Mouse (Mus musculus): ENCODE results near the gene Mettl2. TPM values are rescaled to one million over a fixed set of nuclear protein-coding genes. Genes with fewer than 3 reads are reported as not detected.
A peak's percentile ranks its signal among the peaks of the same experiment; 100 is the strongest.

The Mettl2 gene
- polyA plus RNA-seq, 1 experiment from 2014 or later = 33.7 TPM

GRCm38 (mm10) chr11:105149766-105150165 is 23.5 kb downstream of the Mettl2 start:
- Histone ChIP-seq H3K4me1 (ENCODE audit: control insufficient read depth, insufficient read depth, low read length) (peaks cover 13% of the 10 kb centered on the region), H3K36me3 (ENCODE audit: control insufficient read depth, insufficient read depth, low read length) (no peaks in the 10 kb centered on the region), H3K4me2 (no peak overlapping the region), H3K4me3 (ENCODE audit: low read depth, low read length) (no peak overlapping the region), H3K27ac (ENCODE audit: low read depth, low read length) (no peak overlapping the region), H3K9ac (ENCODE audit: low read depth, low read length) (no peak overlapping the region), H3K27me3 (ENCODE audit: control insufficient read depth, insufficient read depth, low read length) (no peaks in the 10 kb centered on the region), H3K9me3 (replicated peaks; ENCODE audit: control insufficient read depth, low read length) (no peaks in the 10 kb centered on the region)
- WGBS (ENCODE audit: insufficient replicate concordance) = 67% methylated on average over 1 of the region's 1 CpGs
- no peak for ATAC-seq (replicated peaks; ENCODE audit: insufficient number of reproducible peaks, low FRiP score, low TSS enrichment)

- Histone ChIP-seq H3K9me3 (replicated peaks; ENCODE audit: control insufficient read depth, low read length) (no peaks in the 10 kb centered on the region), H3K27ac (ENCODE audit: low read depth, low read length) (no peak overlapping the region), H3K4me2 (no peak overlapping the region), H3K27me3 (ENCODE audit: control insufficient read depth, insufficient read depth, low read length) (no peaks in the 10 kb centered on the region), H3K4me3 (ENCODE audit: low read depth, low read length) (no peak overlapping the region), H3K9ac (ENCODE audit: low read depth, low read length) (no peak overlapping the region), H3K36me3 (ENCODE audit: control insufficient read depth, insufficient read depth, low read length) (no peaks in the 10 kb centered on the region), H3K4me1 (ENCODE audit: control insufficient read depth, insufficient read depth, low read length) (peaks cover 13% of the 10 kb centered on the region)
- ATAC-seq (replicated peaks; ENCODE audit: insufficient number of reproducible peaks, low FRiP score, low TSS enrichment) = no peak
- WGBS (ENCODE audit: insufficient replicate concordance) = 63% methylated on average over 4 of the region's 4 CpGs
Measured at GRCm38 (mm10) chr11:105150691-105151090, 24.5 kb downstream of the Mettl2 start.

GRCm38 (mm10) chr11:105151226-105152016 is 25.2 kb downstream of the Mettl2 start:
- H3K4me1 ChIP-seq (ENCODE audit: control insufficient read depth, insufficient read depth, low read length) = peaks cover 13% of the 10 kb centered on the region
- WGBS (ENCODE audit: insufficient replicate concordance) = 20% methylated on average over 18 of the region's 19 CpGs
- no peak overlapping the region for H3K9ac ChIP-seq (ENCODE audit: low read depth, low read length)
- H3K27me3 ChIP-seq (ENCODE audit: control insufficient read depth, insufficient read depth, low read length) = no peaks in the 10 kb centered on the region
- peak overlapping the region; percentile 41 for H3K4me2 ChIP-seq
- H3K27ac ChIP-seq (ENCODE audit: low read depth, low read length) = no peak overlapping the region
- no peak for ATAC-seq (replicated peaks; ENCODE audit: insufficient number of reproducible peaks, low FRiP score, low TSS enrichment)
- H3K36me3 ChIP-seq (ENCODE audit: control insufficient read depth, insufficient read depth, low read length) = no peaks in the 10 kb centered on the region
- H3K4me3 ChIP-seq (ENCODE audit: low read depth, low read length) = no peak overlapping the region
- no peaks in the 10 kb centered on the region for H3K9me3 ChIP-seq (replicated peaks; ENCODE audit: control insufficient read depth, low read length)

GRCm38 (mm10) chr11:105152017-105152300 is 25.7 kb downstream of the Mettl2 start:
- WGBS (ENCODE audit: insufficient replicate concordance) = 61% methylated on average over 2 of the region's 4 CpGs
- H3K4me2 ChIP-seq = peak overlapping the region; percentile 41; the same call in 1 of the 2 replicates
- H3K27me3 ChIP-seq (ENCODE audit: control insufficient read depth, insufficient read depth, low read length) = no peaks in the 10 kb centered on the region
- no peak overlapping the region for H3K4me3 ChIP-seq (ENCODE audit: low read depth, low read length)
- H3K36me3 ChIP-seq (ENCODE audit: control insufficient read depth, insufficient read depth, low read length) = no peaks in the 10 kb centered on the region
- no peaks in the 10 kb centered on the region for H3K9me3 ChIP-seq (replicated peaks; ENCODE audit: control insufficient read depth, low read length)
- no peak overlapping the region for H3K27ac ChIP-seq (ENCODE audit: low read depth, low read length)
- H3K4me1 ChIP-seq (ENCODE audit: control insufficient read depth, insufficient read depth, low read length) = peaks cover 13% of the 10 kb centered on the region
- H3K9ac ChIP-seq (ENCODE audit: low read depth, low read length) = no peak overlapping the region
- ATAC-seq (replicated peaks; ENCODE audit: insufficient number of reproducible peaks, low FRiP score, low TSS enrichment) = no peak

- Histone ChIP-seq H3K4me3 (ENCODE audit: low read depth, low read length) (no peak overlapping the region), H3K4me1 (ENCODE audit: control insufficient read depth, insufficient read depth, low read length) (peaks cover 13% of the 10 kb centered on the region), H3K27ac (ENCODE audit: low read depth, low read length) (no peak overlapping the region), H3K9ac (ENCODE audit: low read depth, low read length) (no peak overlapping the region), H3K36me3 (ENCODE audit: control insufficient read depth, insufficient read depth, low read length) (no peaks in the 10 kb centered on the region), H3K9me3 (replicated peaks; ENCODE audit: control insufficient read depth, low read length) (no peaks in the 10 kb centered on the region), H3K27me3 (ENCODE audit: control insufficient read depth, insufficient read depth, low read length) (no peaks in the 10 kb centered on the region), H3K4me2 (no peak overlapping the region)
- ATAC-seq (replicated peaks; ENCODE audit: insufficient number of reproducible peaks, low FRiP score, low TSS enrichment) = no peak
- WGBS (ENCODE audit: insufficient replicate concordance) = 68% methylated on average over 11 of the region's 11 CpGs
Measured at GRCm38 (mm10) chr11:105152357-105152899, 26.2 kb downstream of the Mettl2 start.

- Histone ChIP-seq H3K4me1 (ENCODE audit: control insufficient read depth, insufficient read depth, low read length) (peaks cover 13% of the 10 kb centered on the region), H3K9ac (ENCODE audit: low read depth, low read length) (0 out of 2 replicates have a peak overlapping the region, but pooled peaks have one; percentile 22), H3K4me2 (peak overlapping the region; percentile 45), H3K27me3 (ENCODE audit: control insufficient read depth, insufficient read depth, low read length) (no peaks in the 10 kb centered on the region), H3K36me3 (ENCODE audit: control insufficient read depth, insufficient read depth, low read length) (no peaks in the 10 kb centered on the region), H3K27ac (ENCODE audit: low read depth, low read length) (peak overlapping the region; percentile 52), H3K9me3 (replicated peaks; ENCODE audit: control insufficient read depth, low read length) (no peaks in the 10 kb centered on the region), H3K4me3 (ENCODE audit: low read depth, low read length) (no peak overlapping the region; the same call in 1 of the 2 replicates)
- ATAC-seq (replicated peaks; ENCODE audit: insufficient number of reproducible peaks, low FRiP score, low TSS enrichment) = peak; percentile 82
- 28% methylated on average over 12 of the region's 12 CpGs for WGBS (ENCODE audit: insufficient replicate concordance)
Measured at GRCm38 (mm10) chr11:105153068-105153833, 27.0 kb downstream of the Mettl2 start.

- H3K36me3 ChIP-seq (ENCODE audit: control insufficient read depth, insufficient read depth, low read length) = no peaks in the 10 kb centered on the region
- no peak overlapping the region for H3K27ac ChIP-seq (ENCODE audit: low read depth, low read length)
- H3K9ac ChIP-seq (ENCODE audit: low read depth, low read length) = no peak overlapping the region
- WGBS (ENCODE audit: insufficient replicate concordance) = 38% methylated on average over 4 of the region's 4 CpGs
- no peak overlapping the region for H3K4me2 ChIP-seq
- H3K4me3 ChIP-seq (ENCODE audit: low read depth, low read length) = no peak overlapping the region
- ATAC-seq (replicated peaks; ENCODE audit: insufficient number of reproducible peaks, low FRiP score, low TSS enrichment) = no peak
- H3K9me3 ChIP-seq (replicated peaks; ENCODE audit: control insufficient read depth, low read length) = no peaks in the 10 kb centered on the region
- no peaks in the 10 kb centered on the region for H3K27me3 ChIP-seq (ENCODE audit: control insufficient read depth, insufficient read depth, low read length)
- H3K4me1 ChIP-seq (ENCODE audit: control insufficient read depth, insufficient read depth, low read length) = peaks cover 13% of the 10 kb centered on the region
Measured at GRCm38 (mm10) chr11:105155915-105156314, 29.7 kb downstream of the Mettl2 start.

- Histone ChIP-seq H3K4me1 (ENCODE audit: control insufficient read depth, insufficient read depth, low read length) (peaks cover 13% of the 10 kb centered on the region), H3K27ac (ENCODE audit: low read depth, low read length) (peak overlapping the region; percentile 66; the same call in 1 of the 2 replicates), H3K4me3 (ENCODE audit: low read depth, low read length) (no peak overlapping the region), H3K4me2 (0 out of 2 replicates have a peak overlapping the region, but pooled peaks have one; percentile 10), H3K27me3 (ENCODE audit: control insufficient read depth, insufficient read depth, low read length) (no peaks in the 10 kb centered on the region), H3K36me3 (ENCODE audit: control insufficient read depth, insufficient read depth, low read length) (no peaks in the 10 kb centered on the region), H3K9ac (ENCODE audit: low read depth, low read length) (0 out of 2 replicates have a peak overlapping the region, but pooled peaks have one; percentile 39), H3K9me3 (replicated peaks; ENCODE audit: control insufficient read depth, low read length) (no peaks in the 10 kb centered on the region)
- WGBS (ENCODE audit: insufficient replicate concordance) = 59% methylated on average over 19 of the region's 19 CpGs
- no peak for ATAC-seq (replicated peaks; ENCODE audit: insufficient number of reproducible peaks, low FRiP score, low TSS enrichment)
Measured at GRCm38 (mm10) chr11:105156748-105157267, 30.6 kb downstream of the Mettl2 start.

Data from heart, embryonic 11.5 days (tissue).